ENCODE assay signal across 17 mouse cellular contexts in genomic region chr17:29116023-29116422, GRCm38 (mm10). TPM values are rescaled to one million over a fixed set of nuclear protein-coding genes. Genes with fewer than 3 reads are reported as not detected.
DNase-seq lines count a peak whose midpoint lies in the region; ATAC-seq and TF ChIP-seq lines count a peak whose summit lies in the region.
"Had no signal": no experiment of that assay in that cellular context is flagged by ENCODE, and none has a peak within 500 bp of the region (broad histone marks: within the 10 kb centered on the region; RNA-seq: fewer than 3 reads in every experiment).

No protein-coding gene starts in this region.

- no peak for TF ChIP-seq CTCF in G1E (IDR thresholded peaks at IDR 0.05; ENCODE audit: low read depth, low read length)
- no peak for TF ChIP-seq CTCF in liver, postnatal 0 days (IDR thresholded peaks at IDR 0.05; ENCODE audit: low read depth)

- H3K9ac ChIP-seq in liver, postnatal 0 days (replicated peaks), result no peak overlapping the region
- H3K9ac ChIP-seq: hindbrain, embryonic 15.5 days; midbrain, embryonic 12.5 days had no signal

- TF ChIP-seq EP300 in liver, postnatal 0 days (IDR thresholded peaks at IDR 0.05; ENCODE audit: low read depth), result no peak

- peaks cover 9% of the 10 kb centered on the region for H3K36me3 ChIP-seq in G1E (replicated peaks)
- H3K36me3 ChIP-seq in liver, postnatal 0 days (replicated peaks; ENCODE audit: insufficient read depth, low read length), result no peaks in the 10 kb centered on the region
- H3K36me3 ChIP-seq: hindbrain, embryonic 15.5 days; limb, embryonic 10.5 days; midbrain, embryonic 12.5 days had no signal

- peak overlapping the region; percentile 49; the same call in 1 of the 2 replicates for H3K4me3 ChIP-seq in G1E (ENCODE audit: low read depth, low read length)
- H3K4me3 ChIP-seq in liver, postnatal 0 days (ENCODE audit: low read depth, low read length), result peak overlapping the region; percentile 19; the same call in 1 of the 2 replicates
- H3K4me3 ChIP-seq: hindbrain, embryonic 15.5 days; limb, embryonic 10.5 days; midbrain, embryonic 12.5 days had no signal

- H3K27me3 ChIP-seq in G1E (ENCODE audit: insufficient read depth, low read length), result peaks cover 8% of the 10 kb centered on the region; the same call in 1 of the 2 replicates
- H3K27me3 ChIP-seq in liver, postnatal 0 days (ENCODE audit: insufficient read depth, low read length), result no peaks in the 10 kb centered on the region
- H3K27me3 ChIP-seq: hindbrain, embryonic 15.5 days; midbrain, embryonic 12.5 days had no signal

- H3K27ac ChIP-seq in liver, postnatal 0 days (ENCODE audit: low read depth), result peak overlapping the region; percentile 31; the same call in 1 of the 2 replicates
- H3K27ac ChIP-seq: hindbrain, embryonic 15.5 days; limb, embryonic 10.5 days; midbrain, embryonic 12.5 days had no signal

- DNase-seq in heart, adult 11 months, result peak; percentile 63
- DNase-seq in heart, postnatal 25 days (ENCODE audit: low spot score), result no peak
- DNase-seq in thymus, postnatal 14 days, result peak; percentile 1
- DNase-seq in thymus, postnatal 0 days (ENCODE audit: low spot score), result no peak
- no peak for DNase-seq in G1E (ENCODE audit: low spot score)
- peak; percentile 46 for DNase-seq in liver, postnatal 0 days
- no peak for DNase-seq in gastrocnemius, adult 8-10 months (ENCODE audit: low spot score in 2 of 2)
- DNase-seq in layer of hippocampus, postnatal 25 days (ENCODE audit: extremely low spot score in 1 of 2, low spot score in 1 of 2), result no peak
- DNase-seq: cerebellum, adult 9-11 months; kidney, adult 8-10 months; kidney, postnatal 14 days; lung, adult 18-20 months; lung, postnatal 10 days had no signal

- no peak for ATAC-seq in G1E (ENCODE audit: extremely low read depth, insufficient number of reproducible peaks, low FRiP score, poor library complexity, severe bottlenecking)
- ATAC-seq in liver, postnatal 0 days, result peak; percentile 74

- 53% methylated on average over 12 of the region's 12 CpGs for WGBS in liver, postnatal 0 days (ENCODE audit: insufficient replicate concordance)

- intact Hi-C loops in heart, postnatal 25 days (cut with DNase I), result no loop called here

- no peaks in the 10 kb centered on the region for H3K9me3 ChIP-seq in G1E (replicated peaks)
- no peaks in the 10 kb centered on the region for H3K9me3 ChIP-seq in liver, postnatal 0 days (ENCODE audit: low read length)
- H3K9me3 ChIP-seq: hindbrain, embryonic 15.5 days; limb, embryonic 10.5 days; midbrain, embryonic 12.5 days had no signal

- H3K4me1 ChIP-seq in G1E (ENCODE audit: insufficient read depth, low read depth, low read length), result peaks cover 57% of the 10 kb centered on the region
- H3K4me1 ChIP-seq in liver, postnatal 0 days (ENCODE audit: insufficient read depth), result peaks cover 4% of the 10 kb centered on the region
- H3K4me1 ChIP-seq: hindbrain, embryonic 15.5 days; midbrain, embryonic 12.5 days had no signal

- peak overlapping the region; percentile 62 for H3K4me2 ChIP-seq in liver, postnatal 0 days (ENCODE audit: low read depth, low read length)
- H3K4me2 ChIP-seq: hindbrain, embryonic 15.5 days; midbrain, embryonic 12.5 days had no signal

RNA-seq across cellular contexts. Expression of gene Rab44, which starts 2.1 kb away (rescaled TPM):
- under 1 TPM; 0.13 to 0.39 TPM for total RNA-seq in heart, postnatal 25 days (2021)
- polyA plus RNA-seq in thymus, postnatal 0 days (2015; fragmentation: Nextera tagmentation; extraction: Ambion mirVana), result 4.9 and 5.4 TPM in 2 replicates
- 20.5 and 23.0 TPM in 2 replicates for total RNA-seq in G1E (2014; fragmentation: Nextera tagmentation)
- total RNA-seq in G1E (2017), result 67.8 and 72.8 TPM in 2 replicates
- 11.6 and 13.3 TPM in 2 replicates for polyA plus RNA-seq in G1E (2012)
- polyA plus RNA-seq in liver, postnatal 0 days (2015; fragmentation: Nextera tagmentation; extraction: Ambion mirVana), result 5.4 and 6.3 TPM in 2 replicates
- total RNA-seq in gastrocnemius, adult 8-10 months (2022), result under 1 TPM in 3 of 4 experiments, not detected in 1; 0.24 to 0.61 (median 0.56) TPM
- total RNA-seq in layer of hippocampus, postnatal 25 days (2021), result under 1 TPM in 1 of 2 experiments, not detected in 1; 0.07 TPM
- total RNA-seq: layer of hippocampus, adult 18-20 months had no signal

RNA-seq across cellular contexts. Expression of gene Cdkn1a, which starts 25.2 kb away (rescaled TPM):
- total RNA-seq in heart, postnatal 25 days (2021), result 100 to 1,000 TPM in 1 of 2 experiments, 10 to 100 TPM in 1; 30.1 to 102 TPM
- polyA plus RNA-seq in thymus, postnatal 0 days (2015; fragmentation: Nextera tagmentation; extraction: Ambion mirVana), result 39.3 and 39.7 TPM in 2 replicates
- total RNA-seq in G1E (2014; fragmentation: Nextera tagmentation), result 224 and 234 TPM in 2 replicates
- total RNA-seq in G1E (2017), result 18.9 and 21.4 TPM in 2 replicates
- polyA plus RNA-seq in G1E (2012), result 123 and 145 TPM in 2 replicates
- 42.4 and 58.1 TPM in 2 replicates for polyA plus RNA-seq in liver, postnatal 0 days (2015; fragmentation: Nextera tagmentation; extraction: Ambion mirVana)
- total RNA-seq in gastrocnemius, adult 8-10 months (2022), result 10 to 100 TPM in 3 of 4 experiments, 1 to 10 TPM in 1; 9.8 to 33.8 (median 12.1) TPM
- 10 to 100 TPM in 1 of 2 experiments, 1 to 10 TPM in 1; 7.1 to 13.9 TPM for total RNA-seq in layer of hippocampus, postnatal 25 days (2021)

Comparison
In these comparisons a context has a peak if more than half of its experiments do, and no peak if none do; other contexts are left out.
1. DNase-seq: peak in heart, adult 11 months (single experiment), thymus, postnatal 14 days (single experiment) and liver, postnatal 0 days (single experiment); none in heart, postnatal 25 days (single experiment), thymus, postnatal 0 days (single experiment), G1E (single experiment), gastrocnemius, adult 8-10 months (0 of 2) and layer of hippocampus, postnatal 25 days (0 of 2).
2. RNA of gene Rab44, which starts 2.1 kb away (total RNA-seq): 20.5 to 72.8 TPM in G1E; 0.24 to 0.61 TPM in gastrocnemius, adult 8-10 months, 0.13 to 0.39 TPM in heart, postnatal 25 days and 0.07 TPM in layer of hippocampus, postnatal 25 days; every median in the first group is over 10 times any median in the second.